Mouse (Mus musculus): Measurements from ENCODE around the gene Wnt5b. TPM values are rescaled to one million over a fixed set of nuclear protein-coding genes. Genes with fewer than 3 reads are reported as not detected.

Gene Wnt5b
- total RNA-seq, 2 experiments from 2014 or later: 1.7 to 1.9 TPM

- DNase-seq (ENCODE audit: extremely low spot score in 1 of 2, low spot score in 2 of 2): peak; percentile 26
- H3K27ac ChIP-seq: peak overlapping the region; percentile 89
- TF ChIP-seq CTCF (IDR thresholded peaks at IDR 0.05): no peak; the same call in 1 of the 2 replicates
- H3K4me3 ChIP-seq: peak overlapping the region; percentile 83
- intact Hi-C loops (cut with DNase I): no loop called here
Measured at GRCm38 (mm10) chr6:119387801-119388649, 156.1 kb downstream of the Wnt5b start.

GRCm38 (mm10) chr6:119386821-119387220 lies 157.3 kb downstream of the Wnt5b start:
- intact Hi-C loops (cut with DNase I): no loop called here
- Histone ChIP-seq H3K27ac (no peak overlapping the region), H3K4me3 (no peak overlapping the region)
- no peak for TF ChIP-seq CTCF (IDR thresholded peaks at IDR 0.05)
- no peak for DNase-seq (ENCODE audit: extremely low spot score in 1 of 2, low spot score in 2 of 2)

- intact Hi-C loops (cut with DNase I): no loop called here
- no peak overlapping the region for H3K27ac ChIP-seq
Measured at GRCm38 (mm10) chr6:119386421-119386820, 157.7 kb downstream of the Wnt5b start.

GRCm38 (mm10) chr6:119385668-119386067 lies 158.5 kb downstream of the Wnt5b start:
- H3K4me3 ChIP-seq: no peak overlapping the region
- DNase-seq (ENCODE audit: extremely low spot score in 1 of 2, low spot score in 2 of 2): no peak
- no peak overlapping the region for H3K27ac ChIP-seq
- TF ChIP-seq CTCF (IDR thresholded peaks at IDR 0.05): no peak; the same call in 1 of the 2 replicates
- intact Hi-C loops (cut with DNase I): no loop called here

More at GRCm38 (mm10) chr6:119386421-119386820, 157.7 kb downstream of the Wnt5b start:
- TF ChIP-seq CTCF (IDR thresholded peaks at IDR 0.05): no peak
- H3K4me3 ChIP-seq: no peak overlapping the region
- no peak for DNase-seq (ENCODE audit: extremely low spot score in 1 of 2, low spot score in 2 of 2)

Other genes starting within 250 kb of the Wnt5b start
- 10 to 100 TPM; 60.5 to 63.9 TPM for gene Lrtm2, start 213.6 kb downstream of the Wnt5b start, total RNA-seq (2021)
- 10 to 100 TPM; 39.9 to 40.9 TPM for gene Adipor2, start 126.6 kb downstream of the Wnt5b start, total RNA-seq (2021)
- 10 to 100 TPM; 35.9 to 40.4 TPM for gene Fbxl14, start 64.7 kb downstream of the Wnt5b start, total RNA-seq (2021)

Measured in left cerebral cortex, adult 2 months (tissue).